ENCODE assay signal across 15 mouse cellular contexts in the genomic region with DNA sequence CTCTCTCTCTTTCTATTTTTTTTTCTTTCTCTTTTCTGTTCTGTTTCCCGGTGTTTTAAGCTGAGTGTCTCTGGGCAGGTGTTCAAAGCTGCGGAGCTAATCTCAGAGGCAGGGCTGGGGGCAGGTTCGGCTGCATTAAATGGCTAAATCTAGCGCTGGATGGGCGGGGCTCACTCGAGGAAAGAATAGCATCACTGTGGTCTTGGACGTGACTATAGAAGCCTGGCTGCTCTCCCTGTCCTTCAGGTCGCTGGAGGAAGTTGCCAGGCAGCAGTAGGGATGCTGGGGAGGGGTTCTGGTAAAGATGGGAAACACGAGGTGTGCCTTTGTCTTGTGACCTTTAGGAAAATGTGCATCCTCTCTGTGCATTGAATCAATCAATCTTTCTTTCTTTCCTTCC.
DNase-seq lines count a peak whose midpoint lies in the region; TF ChIP-seq lines count a peak whose summit lies in the region.
"Had no signal": no experiment of that assay in that cellular context is flagged by ENCODE, and none has a peak within 500 bp of the region (broad histone marks: within the 10 kb centered on the region; RNA-seq: fewer than 3 reads in every experiment).

No protein-coding gene starts in this region.

- H3K27ac ChIP-seq in heart, adult 2 months: no peak overlapping the region
- H3K27ac ChIP-seq: embryonic facial prominence, embryonic 15.5 days; heart, embryonic 15.5 days; limb, embryonic 15.5 days had no signal

- peak; percentile 42 to 57 for DNase-seq in cerebellum, postnatal 10 days
- no peak for DNase-seq in cerebellum, adult 8-10 months
- peak; percentile 40 to 65 for DNase-seq in heart, adult 2 months
- peak; percentile 18 to 82 for DNase-seq in left cerebral cortex, postnatal 25 days (ENCODE audit: low spot score in 2 of 2)
- DNase-seq in lung, postnatal 36 days: no peak
- DNase-seq in layer of hippocampus, adult 18-20 months (ENCODE audit: low spot score in 2 of 2): no peak
- no peak for DNase-seq in thymus, postnatal 10 days (ENCODE audit: low spot score in 2 of 2)
- DNase-seq: cerebellum, postnatal 25 days; forebrain, postnatal 0 days; kidney, postnatal 4 days; lung, embryonic 14.5 days had no signal

- H3K9ac ChIP-seq in heart, adult 2 months (ENCODE audit: low read depth, low read length): no peak overlapping the region
- H3K9ac ChIP-seq: embryonic facial prominence, embryonic 15.5 days; forebrain, postnatal 0 days; heart, embryonic 15.5 days; limb, embryonic 15.5 days; lung, embryonic 14.5 days had no signal

- intact Hi-C loops in heart, adult 2 months (cut with DNase I): loop anchor here (5.0 kb wide), 1 partner anchor 85 kb away; no protein-coding TSS in a partner anchor
- intact Hi-C loops in left cerebral cortex, postnatal 25 days (cut with DNase I): loop anchor here (5.0 kb wide), 1 partner anchor 85 kb away; no protein-coding TSS in a partner anchor

- no peaks in the 10 kb centered on the region for H3K79me2 ChIP-seq in heart, adult 2 months (replicated peaks; ENCODE audit: control insufficient read depth, insufficient read depth, low read length)

- H3K36me3 ChIP-seq in E14TG2a.4 (ENCODE audit: insufficient read depth, low read length): no peaks in the 10 kb centered on the region
- H3K36me3 ChIP-seq in heart, adult 2 months (ENCODE audit: control insufficient read depth, insufficient read depth, low read length): no peaks in the 10 kb centered on the region
- H3K36me3 ChIP-seq: embryonic facial prominence, embryonic 15.5 days; heart, embryonic 15.5 days; limb, embryonic 15.5 days had no signal

- TF ChIP-seq EP300 in heart, adult 2 months (IDR thresholded peaks at IDR 0.05; ENCODE audit: insufficient read depth, low read depth, low read length): no peak

- no peaks in the 10 kb centered on the region for H3K9me3 ChIP-seq in E14TG2a.4 (ENCODE audit: low read length)
- H3K9me3 ChIP-seq: embryonic facial prominence, embryonic 15.5 days; heart, embryonic 15.5 days; limb, embryonic 15.5 days had no signal

- WGBS in heart, adult 2 months: 31% methylated on average over 9 of the region's 9 CpGs

- no peak for TF ChIP-seq POLR2A in heart, adult 2 months (IDR thresholded peaks at IDR 0.05; ENCODE audit: insufficient read depth, low read depth, low read length)

- peaks cover 74% of the 10 kb centered on the region for H3K4me1 ChIP-seq in E14TG2a.4 (replicated peaks; ENCODE audit: low read depth, low read length)
- no peaks in the 10 kb centered on the region for H3K4me1 ChIP-seq in heart, adult 2 months (ENCODE audit: control insufficient read depth, insufficient read depth, low read length)

- H3K4me3 ChIP-seq in E14TG2a.4 (replicated peaks; ENCODE audit: low read length): peak overlapping the region; percentile 65
- H3K4me3 ChIP-seq in heart, adult 2 months: no peak overlapping the region
- H3K4me3 ChIP-seq: embryonic facial prominence, embryonic 15.5 days; heart, embryonic 15.5 days; limb, embryonic 15.5 days had no signal

- H3K27me3 ChIP-seq in E14TG2a.4 (ENCODE audit: insufficient read depth, low read length): peaks cover 2% of the 10 kb centered on the region; the same call in 1 of the 2 replicates
- H3K27me3 ChIP-seq in heart, adult 2 months (ENCODE audit: control insufficient read depth, insufficient read depth, low read length): no peaks in the 10 kb centered on the region

- no peak for TF ChIP-seq CTCF in E14TG2a.4 (conservative IDR thresholded peaks at IDR 0.05; ENCODE audit: low read length)
- no peak for TF ChIP-seq CTCF in heart, adult 2 months (IDR thresholded peaks at IDR 0.05)

Comparison
In these comparisons a context has a peak if more than half of its experiments do, and no peak if none do; other contexts are left out.
1. DNase-seq: peak in cerebellum, postnatal 10 days (2 of 2), heart, adult 2 months (2 of 2) and left cerebral cortex, postnatal 25 days (2 of 2); none in cerebellum, adult 8-10 months (single experiment), lung, postnatal 36 days (single experiment), layer of hippocampus, adult 18-20 months (0 of 2) and thymus, postnatal 10 days (0 of 2).